Mouse (Mus musculus) liver, embryonic 14.5 days (tissue): ENCODE results near the gene Crebrf.

ENCODE experiments used
- CTCF ChIP-seq: IDR thresholded peaks from 2 replicates; pipeline ENCODE4 v1.5.1; 2016; ENCODE audit warnings: antibody characterized with exemption, low read depth, control low read depth
- EP300 ChIP-seq: IDR thresholded peaks from 2 replicates; pipeline ENCODE4 v1.6.1; 2016; ENCODE audit warnings: antibody characterized with exemption, low read depth

- TF ChIP-seq EP300 (no peak), CTCF (no peak)
These were observed 60.8 kb downstream of the Crebrf start for GRCm38 (mm10) chr17:26776211-26776610.
